Mouse (Mus musculus) right cerebral cortex, adult 18-20 months (tissue): ENCODE measurements around the gene Olfr1490.
"Not testable (repeated sequence)": the region's sequence is repeated elsewhere in the genome, so short reads cannot be mapped to it uniquely, and the experiment has no call there.

ENCODE experiments used
- DNase-seq: peaks from one replicate; pipeline ENCODE4 v3.0.0; 2022; ENCODE audit warnings: mixed read lengths

Gene Olfr1490

DNA sequence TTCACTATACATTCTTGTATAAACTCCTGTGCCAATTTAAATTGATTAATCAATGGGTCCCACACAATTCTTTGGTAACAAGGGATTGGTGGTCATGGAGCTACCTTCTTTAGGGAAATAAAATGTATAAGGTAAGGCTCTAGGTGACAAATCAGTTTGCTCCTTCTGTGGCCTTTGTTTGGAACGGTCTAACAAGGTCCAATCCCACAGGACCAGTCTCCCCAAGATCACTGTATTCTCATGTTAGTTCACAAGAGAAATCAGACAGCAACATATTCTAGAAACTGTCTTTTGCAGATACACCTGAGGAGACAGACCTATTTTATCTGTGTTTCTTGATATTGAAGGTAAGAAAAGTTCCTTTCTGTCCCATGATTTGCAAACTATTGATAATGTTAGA is at the start of gene Olfr1490:
TSS of gene Olfr1490 (plus strand) at position 301 of the 400 bp plus-strand sequence.
- DNase-seq, result no peak

- not testable (repeated sequence) for DNase-seq
Measured at GRCm38 (mm10) chr19:13617075-13617474, 33.8 kb upstream of the Olfr1490 start, which contains the start of gene Olfr1487. Gene Olfr1487 (plus strand): TSS chr19:13617375.

DNA sequence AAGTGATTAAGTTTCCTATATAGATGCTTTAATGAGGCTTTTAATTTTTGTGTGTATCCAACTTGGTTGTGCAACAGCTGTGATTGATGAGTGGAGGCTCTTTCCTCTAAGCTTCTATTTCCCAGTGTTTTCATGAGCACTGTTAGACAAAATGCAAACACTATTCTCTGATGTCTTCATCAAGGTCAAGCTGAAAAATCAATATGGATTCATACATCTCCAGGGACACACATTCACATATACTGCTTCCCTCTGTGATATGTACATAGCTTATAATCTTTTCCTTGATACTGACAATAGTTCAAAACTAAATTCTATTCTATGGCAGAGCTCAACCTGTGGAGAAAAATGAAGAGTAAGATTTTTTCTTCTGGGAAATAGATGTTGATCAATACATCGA is 19.6 kb upstream of the Olfr1490 start, which contains the start of gene Olfr1489:
TSS of gene Olfr1489 (plus strand) at position 301 of the 400 bp plus-strand sequence.
- no peak for DNase-seq

- DNase-seq, result no peak
Measured at GRCm38 (mm10) chr19:13696968-13697367, 46.1 kb downstream of the Olfr1490 start, which contains the start of gene Olfr1491. Gene Olfr1491 (plus strand): TSS chr19:13697268.
